Mouse (Mus musculus): ENCODE measurements around the gene Samd3.

Gene Samd3

DNA sequence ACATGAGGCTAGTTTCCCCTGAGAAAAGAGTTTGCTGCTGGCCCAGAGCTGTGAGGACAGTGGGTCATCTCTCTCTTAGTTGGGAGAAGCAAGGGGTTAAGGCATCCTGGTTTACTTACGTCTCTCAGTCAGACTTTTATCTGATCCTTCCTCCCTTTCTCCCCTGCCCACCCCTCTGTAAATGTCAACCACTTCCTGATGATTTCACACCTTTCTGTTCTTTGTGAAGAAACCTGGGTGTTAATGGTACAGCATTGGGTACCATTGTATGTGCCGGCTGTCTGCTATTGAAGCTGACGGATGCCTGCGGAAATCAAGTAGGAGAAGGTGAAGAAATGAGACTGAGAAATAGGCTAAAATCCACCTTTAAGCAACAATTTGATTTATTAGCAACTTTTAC is at the start of gene Samd3:
TSS of gene Samd3 (plus strand) at position 220 of the 400 bp plus-strand sequence.
- DNase-seq (ENCODE audit: extremely low read depth, low read depth): no peak

GRCm38 (mm10) chr10:26185289-26185688 is 44.2 kb upstream of the Samd3 start:
- no peak for DNase-seq (ENCODE audit: extremely low read depth, low read depth)

GRCm38 (mm10) chr10:26190811-26191210 is 38.7 kb upstream of the Samd3 start:
- DNase-seq (ENCODE audit: extremely low read depth, low read depth): no peak

DNA sequence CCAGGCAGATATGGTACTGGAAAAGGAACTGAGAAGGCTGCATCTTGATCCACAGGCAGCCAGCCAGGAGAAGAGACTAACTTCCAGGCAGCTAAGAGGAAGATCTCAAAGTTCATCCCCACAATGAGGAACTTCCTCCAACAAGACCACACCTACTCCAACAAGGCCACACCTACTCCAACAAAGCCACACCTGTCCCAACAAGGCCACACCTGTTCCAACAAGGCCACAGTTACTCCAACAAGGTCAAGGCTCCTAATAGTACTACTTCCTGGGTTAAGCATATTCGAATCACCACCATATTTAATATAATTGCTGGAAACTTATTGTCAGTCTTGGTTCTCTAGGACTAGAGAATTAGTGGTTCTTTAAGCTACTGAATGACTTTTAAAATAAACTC is 34.6 kb upstream of the Samd3 start:
- no peak for DNase-seq (ENCODE audit: extremely low read depth, low read depth)

GRCm38 (mm10) chr10:26202708-26203368 is 26.7 kb upstream of the Samd3 start:
- DNase-seq (ENCODE audit: extremely low read depth, low read depth): no peak

DNA sequence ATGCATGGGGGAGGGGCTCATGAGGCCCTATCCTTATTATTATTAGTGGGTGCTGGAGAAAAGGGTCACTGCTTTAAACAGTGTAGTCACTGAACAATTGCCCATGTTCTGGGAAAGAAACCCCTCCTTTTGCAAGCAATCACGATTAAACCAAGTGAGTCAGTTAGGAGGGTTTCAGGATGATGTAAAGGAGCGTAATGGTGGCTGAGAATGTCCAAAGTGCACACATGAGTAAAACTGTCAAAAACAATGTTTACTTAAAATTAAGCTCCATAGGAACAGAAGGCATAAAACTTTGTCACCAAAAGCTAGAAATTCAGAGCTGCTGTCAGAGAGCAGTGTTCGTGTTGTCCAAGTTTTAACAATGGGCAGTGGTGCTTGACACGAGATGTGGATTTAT is 8.8 kb upstream of the Samd3 start:
- DNase-seq (ENCODE audit: extremely low read depth, low read depth): no peak

DNA sequence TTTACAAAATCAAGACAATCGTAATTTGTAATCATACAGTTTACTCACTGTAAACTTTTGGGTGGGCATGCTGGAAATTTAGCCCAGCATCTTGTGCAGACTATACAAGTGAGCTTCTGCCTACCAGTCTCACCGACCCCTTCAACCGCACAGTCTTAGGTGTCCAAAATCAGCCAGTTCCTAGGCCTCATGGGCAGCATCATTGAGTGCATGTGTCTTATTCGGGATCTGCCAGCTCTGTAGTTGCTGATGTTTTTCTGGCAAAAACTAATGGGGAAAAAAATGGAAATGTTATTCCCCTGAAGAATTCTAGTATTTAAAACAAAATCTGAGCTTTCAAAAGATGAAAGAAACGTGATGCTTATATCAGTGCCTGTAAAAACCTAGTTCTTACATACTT is 3.3 kb upstream of the Samd3 start:
- DNase-seq (ENCODE audit: extremely low read depth, low read depth): no peak

DNA sequence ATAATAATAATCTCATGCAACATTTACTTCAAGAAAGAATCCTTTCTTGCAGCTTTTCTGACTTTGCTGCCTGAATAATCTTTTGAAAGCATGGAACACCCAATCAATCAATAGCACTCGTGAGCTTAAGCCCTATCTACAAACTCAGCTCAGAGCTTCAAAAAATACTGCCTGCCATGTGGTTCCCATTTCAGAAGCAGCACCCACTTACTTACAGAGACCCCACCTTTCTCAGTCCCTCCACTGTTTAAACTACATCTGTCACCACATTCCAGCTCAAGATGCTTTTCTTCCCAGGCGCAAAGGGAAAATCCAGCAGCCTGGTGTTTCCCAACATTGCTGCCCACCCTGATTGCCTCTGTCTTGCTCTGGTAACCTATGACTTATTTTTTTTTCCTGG is 2.8 kb upstream of the Samd3 start:
- no peak for DNase-seq (ENCODE audit: extremely low read depth, low read depth)

DNA sequence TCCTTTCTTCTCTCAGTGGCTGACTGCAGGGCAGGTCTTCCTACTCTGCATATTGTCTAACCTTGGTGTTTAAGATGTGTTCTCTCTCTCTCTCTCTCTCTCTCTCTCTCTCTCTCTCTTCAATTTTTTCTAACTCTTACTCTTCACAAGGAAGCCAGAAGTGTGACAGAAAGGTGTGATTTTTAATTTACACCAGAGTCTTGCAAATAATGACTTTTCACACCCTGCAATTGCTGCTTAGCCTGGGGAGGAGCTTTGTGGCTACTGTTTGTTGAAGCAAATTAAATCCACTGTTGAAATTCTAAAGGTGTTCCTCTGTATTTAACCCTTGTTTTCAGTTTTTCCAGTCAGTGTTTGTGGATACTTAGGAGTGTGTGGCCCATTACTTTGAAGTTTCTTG is 1.3 kb upstream of the Samd3 start:
- DNase-seq (ENCODE audit: extremely low read depth, low read depth): no peak

DNA sequence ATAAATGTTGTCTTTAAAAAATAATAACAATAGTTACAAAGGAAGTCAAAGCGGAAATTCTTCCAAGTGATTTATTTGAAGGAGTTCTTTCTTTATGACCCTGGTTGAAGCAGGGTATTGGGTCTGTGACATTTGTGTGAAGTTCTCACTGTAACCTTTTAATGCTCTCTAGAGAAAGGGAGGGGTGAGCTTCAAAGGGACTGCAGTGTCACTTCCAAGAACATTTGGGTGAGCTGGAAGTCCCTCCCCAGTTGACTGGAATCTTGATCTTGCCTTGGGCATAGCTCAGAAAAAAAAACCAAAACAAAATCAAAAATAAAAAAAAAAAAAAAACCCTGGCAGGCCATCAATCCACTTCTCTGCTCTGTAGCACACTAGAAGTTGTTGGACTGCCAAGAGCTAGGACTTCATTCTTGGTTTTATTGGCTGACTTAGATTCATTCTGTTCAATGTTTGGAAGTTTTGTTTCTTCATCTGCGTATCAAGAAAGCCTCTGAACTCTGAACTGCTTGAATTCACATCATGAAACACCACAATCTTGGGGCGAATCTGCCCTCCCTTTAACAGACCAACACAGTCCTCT is 2.7 kb downstream of the Samd3 start:
- no peak for DNase-seq (ENCODE audit: extremely low read depth, low read depth)

- no peak for DNase-seq (ENCODE audit: extremely low read depth, low read depth)
These were observed 9.1 kb downstream of the Samd3 start for GRCm38 (mm10) chr10:26238559-26238958.

GRCm38 (mm10) chr10:26239090-26239489 is 9.6 kb downstream of the Samd3 start:
- no peak for DNase-seq (ENCODE audit: extremely low read depth, low read depth)

DNA sequence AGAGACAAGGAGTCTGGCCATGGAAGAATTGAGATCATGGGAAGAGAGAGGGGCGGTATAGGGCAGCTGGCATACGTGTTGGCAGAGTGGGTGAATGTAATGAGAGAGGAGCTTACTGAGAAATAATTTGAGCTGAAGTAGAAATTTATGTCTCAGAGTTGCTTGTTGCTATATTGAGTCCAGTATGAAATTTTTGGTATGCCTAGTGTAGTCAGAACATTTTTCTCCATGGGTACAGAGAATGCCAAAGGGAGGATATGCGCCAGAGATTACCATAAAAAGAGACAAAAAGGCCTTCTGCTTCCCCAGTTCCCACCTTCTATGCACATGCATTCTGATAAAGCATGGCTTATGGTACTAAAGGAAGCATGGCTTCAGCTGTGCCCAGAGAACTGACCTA is 13.7 kb downstream of the Samd3 start:
- DNase-seq (ENCODE audit: extremely low read depth, low read depth): no peak

DNA sequence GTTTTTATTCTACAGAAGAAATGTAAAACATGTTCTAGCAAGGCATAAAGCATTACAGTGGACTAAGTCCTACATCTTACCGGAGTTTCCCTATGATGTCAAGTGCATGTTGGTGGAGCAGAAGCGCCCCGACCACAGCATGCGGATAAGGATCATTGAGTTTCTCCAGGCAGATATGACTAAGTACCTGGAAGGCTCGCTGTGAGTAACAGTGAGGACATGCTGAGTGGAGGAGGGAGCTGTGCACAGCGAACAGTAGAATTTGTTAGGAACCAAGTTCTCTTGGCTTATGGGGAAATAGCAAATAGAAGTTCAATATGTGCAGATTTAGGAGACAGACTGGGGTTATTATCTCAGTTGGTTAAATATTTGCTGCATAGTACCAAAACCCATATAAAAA is 15.0 kb downstream of the Samd3 start:
- no peak for DNase-seq (ENCODE audit: extremely low read depth, low read depth)

- no peak for DNase-seq (ENCODE audit: extremely low read depth, low read depth)
These were observed 20.1 kb downstream of the Samd3 start for GRCm38 (mm10) chr10:26249426-26250165.

DNA sequence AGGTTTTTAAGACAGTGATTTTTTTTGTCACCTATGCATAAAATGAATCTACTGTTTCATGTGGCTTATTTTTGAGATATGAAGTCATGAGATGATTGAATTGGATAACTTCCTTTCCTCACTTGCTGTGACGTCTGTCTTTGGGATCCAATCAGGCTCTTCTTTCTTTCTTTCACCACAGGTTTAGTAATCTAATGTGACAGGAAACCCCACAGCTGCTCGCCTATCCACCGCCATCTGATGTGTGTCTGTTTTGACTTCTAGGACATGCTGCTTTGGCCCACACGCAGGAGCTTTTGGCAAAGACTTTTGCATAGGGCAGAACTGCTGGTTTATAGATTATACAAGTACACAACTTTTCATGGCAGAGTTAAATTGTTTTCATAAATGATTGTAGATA is 30.4 kb downstream of the Samd3 start:
- DNase-seq (ENCODE audit: extremely low read depth, low read depth): no peak

DNA sequence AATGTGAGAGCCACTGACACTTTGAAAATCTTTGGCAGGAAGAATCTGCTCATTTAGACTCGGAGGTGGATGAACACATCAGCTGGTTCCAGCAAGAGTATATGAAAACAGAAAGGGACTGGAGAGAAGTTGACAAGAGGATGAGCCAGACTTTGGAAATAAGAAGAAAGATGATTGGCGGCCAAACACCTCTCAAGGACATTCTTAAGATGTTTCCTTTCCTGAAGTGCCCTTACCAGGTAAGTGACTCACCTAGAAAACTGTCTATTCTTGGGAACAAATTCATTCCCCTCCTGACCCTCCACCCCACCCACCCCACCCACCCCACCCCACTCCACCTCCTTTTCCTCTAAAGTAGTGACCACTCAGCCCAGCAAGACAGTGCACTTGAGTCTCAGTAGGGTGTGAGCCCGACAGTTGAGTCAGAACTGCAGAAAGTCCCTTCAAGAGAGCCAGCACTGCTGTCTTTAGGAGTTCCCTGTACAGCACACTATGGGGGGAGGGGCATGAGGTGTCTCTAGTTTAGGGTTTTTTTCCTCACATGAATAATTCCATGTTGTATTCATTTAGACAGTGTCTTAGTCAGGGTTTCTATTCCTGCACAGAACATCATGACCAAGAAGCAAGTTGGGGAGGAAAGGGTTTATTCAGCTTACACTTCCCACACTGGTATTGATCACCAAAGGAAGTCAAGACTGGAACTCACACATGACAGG is 34.4 kb downstream of the Samd3 start:
- DNase-seq (ENCODE audit: extremely low read depth, low read depth): no peak

- no peak for DNase-seq (ENCODE audit: extremely low read depth, low read depth)
These were observed 45.9 kb downstream of the Samd3 start for GRCm38 (mm10) chr10:26275414-26275813.

- DNase-seq (ENCODE audit: extremely low read depth, low read depth): no peak
These were observed 50.5 kb downstream of the Samd3 start for GRCm38 (mm10) chr10:26280009-26280408.

GRCm38 (mm10) chr10:26287136-26287535 is 57.6 kb downstream of the Samd3 start:
- no peak for DNase-seq (ENCODE audit: extremely low read depth, low read depth)

- no peak for DNase-seq (ENCODE audit: extremely low read depth, low read depth)
These were observed 67.7 kb downstream of the Samd3 start for GRCm38 (mm10) chr10:26297200-26297599.

- DNase-seq (ENCODE audit: extremely low read depth, low read depth): no peak
These were observed 68.1 kb downstream of the Samd3 start for GRCm38 (mm10) chr10:26297626-26298025.

Measured in MEL-GATA-1-ER (cell line).